Mouse (Mus musculus) layer of hippocampus, postnatal 25 days (tissue): Measurements from ENCODE around the gene Icam4. TPM values are rescaled to one million over a fixed set of nuclear protein-coding genes. Genes with fewer than 3 reads are reported as not detected.

Source experiments
- microRNA-seq, 2 experiments: library from miRNA; unstranded; fragments of <30 nt; microRNA quantifications; one replicate each; pipeline ENCODE4 v1.2.0; 2021
- total RNA-seq, 2 experiments: library from RNA; stranded (reverse); gene quantifications; 2 replicates each; pipeline ENCODE4 v1.2.3; 2021

Icam4 gene
- total RNA-seq, 2 experiments from 2014 or later = 0.84 to 0.87 TPM

Small RNAs within 50 kb of the gene (microRNA-seq; reads per million reads assigned to microRNA genes)
- gene Mir1900 (0 to 0.20 reads per million in 2 experiments), gene Mir7082 (2.2 to 4.8 reads per million in 2 experiments)

Other genes starting within 250 kb of the Icam4 start
- 1 to 10 TPM; 1.2 to 2.5 TPM for gene Col5a3, start 214.3 kb upstream of the Icam4 start, total RNA-seq
- gene Rdh8, start 210.9 kb upstream of the Icam4 start, total RNA-seq = not detected
- 10 to 100 TPM; 50.7 to 77.1 TPM for gene A230050P20Rik, start 160.7 kb upstream of the Icam4 start, total RNA-seq
- gene Angptl6, start 149.6 kb upstream of the Icam4 start, total RNA-seq = 10 to 100 TPM; 10.5 to 11.4 TPM
- 10 to 100 TPM; 23.5 to 25.5 TPM for gene Ppan, start 141.2 kb upstream of the Icam4 start, total RNA-seq
- gene Eif3g, start 130.8 kb upstream of the Icam4 start, total RNA-seq = 100 to 1,000 TPM; 118 to 122 TPM
- 10 to 100 TPM; 34.6 to 36.3 TPM for gene Dnmt1, start 69.5 kb upstream of the Icam4 start, total RNA-seq
- 1 to 10 TPM; 2.5 to 3.6 TPM for gene S1pr2, start 52.6 kb upstream of the Icam4 start, total RNA-seq
- gene Mrpl4, start 26.6 kb upstream of the Icam4 start, total RNA-seq = 10 to 100 TPM; 60.1 to 62.4 TPM
- 1 to 10 TPM; 2.1 to 2.7 TPM for gene Icam1, start 13.4 kb upstream of the Icam4 start, total RNA-seq
- gene Icam5, start 2.7 kb downstream of the Icam4 start, total RNA-seq = 100 to 1,000 TPM; 389 to 394 TPM
- under 1 TPM in 1 of 2 experiments, not detected in 1; 0.94 TPM for gene Zglp1, start 37.7 kb downstream of the Icam4 start, total RNA-seq
- 1 to 10 TPM; 1.1 to 1.3 TPM for gene Gm49373, start 43.7 kb downstream of the Icam4 start, total RNA-seq
- gene Fdx1l, start 44.2 kb downstream of the Icam4 start, total RNA-seq = 10 to 100 TPM; 67.2 to 68.2 TPM
- gene Gm38431, start 62.6 kb downstream of the Icam4 start, total RNA-seq = 1 to 10 TPM; 2.4 to 2.7 TPM
- gene Raver1, start 62.6 kb downstream of the Icam4 start, total RNA-seq = 10 to 100 TPM; 28.4 to 34.7 TPM
- 10 to 100 TPM; 12.7 to 16.4 TPM for gene Tyk2, start 101.9 kb downstream of the Icam4 start, total RNA-seq
- 100 to 1,000 TPM; 144 to 156 TPM for gene Cdc37, start 120.6 kb downstream of the Icam4 start, total RNA-seq
- 10 to 100 TPM; 74.0 to 85.1 TPM for gene Pde4a, start 136.3 kb downstream of the Icam4 start, total RNA-seq
- gene Keap1, start 210.0 kb downstream of the Icam4 start, total RNA-seq = 10 to 100 TPM; 56.7 to 60.1 TPM
- 10 to 100 TPM; 13.1 to 14.5 TPM for gene S1pr5, start 219.1 kb downstream of the Icam4 start, total RNA-seq
- 10 to 100 TPM; 39.1 to 40.0 TPM for gene Atg4d, start 235.9 kb downstream of the Icam4 start, total RNA-seq